Mouse (Mus musculus): ENCODE results near the gene Cnnm3.

GRCm38 (mm10) chr1:36513310-36513709 lies 1.6 kb downstream of the Cnnm3 start:
- TF ChIP-seq CTCF (IDR thresholded peaks at IDR 0.05), result no peak
- TF ChIP-seq EP300 (IDR thresholded peaks at IDR 0.05), result no peak
